Mouse (Mus musculus) cerebellum, adult 9-11 months (tissue): Measurements from ENCODE around the gene Acss2.
A peak's percentile ranks its signal among the peaks of the same experiment; 100 is the strongest.

Experiments used
- DNase-seq: peaks from one replicate; pipeline ENCODE4 v3.0.0; 2022

Gene Acss2

DNA sequence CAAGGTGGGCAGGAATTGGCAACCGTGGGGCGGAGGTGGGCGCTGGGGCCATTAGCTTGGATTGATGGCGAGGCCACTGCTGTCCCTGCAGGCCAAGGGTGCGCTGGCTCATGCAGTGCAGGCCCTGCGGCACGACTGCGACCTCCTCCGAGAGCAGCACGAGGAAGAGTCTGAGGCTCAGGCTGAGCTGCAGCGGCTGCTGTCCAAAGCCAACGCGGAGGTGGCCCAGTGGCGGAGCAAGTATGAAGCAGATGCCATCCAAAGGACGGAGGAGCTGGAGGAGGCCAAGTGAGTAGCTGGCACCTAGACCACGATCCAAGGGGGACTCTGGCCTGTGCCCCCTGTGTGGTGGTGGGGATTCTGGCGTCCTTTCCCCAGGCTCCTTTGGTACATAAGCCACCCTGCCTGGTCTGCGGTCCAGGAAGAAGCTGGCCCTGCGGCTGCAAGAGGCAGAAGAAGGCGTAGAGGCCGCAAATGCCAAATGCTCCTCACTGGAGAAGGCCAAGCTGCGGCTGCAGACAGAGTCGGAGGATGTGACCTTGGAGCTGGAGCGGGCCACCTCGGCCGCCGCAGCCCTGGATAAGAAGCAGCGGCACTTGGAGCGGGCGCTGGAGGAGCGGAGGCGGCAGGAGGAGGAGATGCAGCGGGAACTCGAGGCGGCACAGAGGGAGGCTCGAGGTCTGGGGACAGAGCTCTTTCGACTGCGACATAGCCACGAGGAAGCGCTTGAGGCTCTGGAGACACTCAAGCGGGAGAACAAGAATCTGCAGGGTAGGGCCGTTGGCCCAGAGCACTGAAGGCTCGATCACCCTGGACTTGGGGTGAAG, 113.1 kb downstream of the Acss2 start:
- DNase-seq: no peak

DNA sequence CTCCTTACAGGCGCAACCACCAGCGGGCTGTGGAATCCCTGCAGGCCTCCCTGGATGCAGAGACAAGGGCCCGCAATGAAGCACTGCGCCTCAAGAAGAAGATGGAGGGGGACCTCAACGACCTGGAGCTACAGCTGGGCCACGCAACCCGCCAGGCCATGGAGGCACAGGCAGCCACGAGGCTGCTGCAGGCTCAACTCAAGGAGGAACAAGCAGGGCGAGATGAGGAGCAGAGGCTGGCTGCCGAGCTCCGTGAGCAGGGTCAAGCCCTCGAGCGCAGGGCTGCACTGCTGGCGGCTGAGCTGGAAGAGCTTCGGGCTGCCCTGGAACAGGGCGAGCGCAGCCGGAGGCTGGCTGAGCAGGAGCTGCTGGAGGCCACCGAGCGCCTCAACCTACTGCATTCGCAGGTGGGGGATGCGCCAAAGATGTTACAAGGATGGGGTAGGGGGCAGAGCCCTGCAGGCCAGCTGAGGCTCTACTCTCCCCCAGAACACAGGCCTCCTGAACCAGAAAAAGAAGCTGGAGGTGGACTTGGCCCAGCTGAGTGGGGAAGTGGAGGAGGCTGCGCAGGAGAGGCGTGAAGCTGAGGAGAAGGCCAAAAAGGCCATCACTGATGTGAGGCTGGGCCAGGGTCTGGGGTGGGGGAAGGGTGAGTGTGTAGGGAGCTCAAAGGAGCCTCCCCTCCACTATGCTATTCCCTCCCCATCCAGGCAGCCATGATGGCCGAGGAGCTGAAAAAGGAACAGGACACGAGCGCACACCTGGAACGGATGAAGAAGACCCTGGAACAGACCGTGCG, 114.6 kb downstream of the Acss2 start:
- no peak for DNase-seq

DNA sequence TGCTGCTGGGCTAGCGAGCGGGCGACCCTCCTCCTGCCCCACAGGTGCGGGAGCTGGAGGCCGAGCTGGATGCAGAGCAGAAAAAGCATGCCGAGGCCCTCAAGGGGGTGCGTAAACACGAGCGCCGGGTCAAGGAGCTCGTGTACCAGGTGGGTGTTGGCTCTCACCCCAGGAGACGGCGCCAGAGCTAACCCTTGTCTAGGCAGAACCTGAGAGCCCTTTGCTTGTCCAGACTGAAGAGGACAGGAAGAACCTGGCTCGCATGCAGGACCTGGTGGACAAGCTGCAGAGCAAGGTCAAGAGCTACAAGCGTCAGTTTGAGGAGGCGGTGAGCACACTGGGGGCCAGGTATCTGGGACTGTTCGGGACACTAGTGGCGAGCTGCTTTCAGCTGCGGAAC, 115.4 kb downstream of the Acss2 start:
- DNase-seq: no peak

DNA sequence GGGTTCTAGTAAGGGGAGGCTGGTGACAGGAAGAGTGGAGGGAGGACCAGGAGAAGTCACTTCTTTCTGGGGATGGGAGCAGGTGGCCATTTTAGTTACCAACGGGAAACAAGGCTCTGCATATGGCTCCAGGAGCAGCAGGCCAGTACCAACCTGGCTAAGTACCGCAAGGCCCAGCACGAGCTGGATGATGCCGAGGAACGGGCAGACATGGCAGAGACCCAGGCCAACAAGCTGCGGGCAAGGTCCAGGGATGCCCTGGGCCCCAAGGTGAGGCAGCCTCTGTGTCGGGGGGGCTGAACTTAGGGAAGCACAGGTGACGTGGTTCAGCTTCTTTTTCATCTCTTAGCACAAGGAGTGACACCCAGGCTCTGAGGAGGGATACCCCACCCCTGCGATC, 116.0 kb downstream of the Acss2 start:
- peak; percentile 74 for DNase-seq

DNA sequence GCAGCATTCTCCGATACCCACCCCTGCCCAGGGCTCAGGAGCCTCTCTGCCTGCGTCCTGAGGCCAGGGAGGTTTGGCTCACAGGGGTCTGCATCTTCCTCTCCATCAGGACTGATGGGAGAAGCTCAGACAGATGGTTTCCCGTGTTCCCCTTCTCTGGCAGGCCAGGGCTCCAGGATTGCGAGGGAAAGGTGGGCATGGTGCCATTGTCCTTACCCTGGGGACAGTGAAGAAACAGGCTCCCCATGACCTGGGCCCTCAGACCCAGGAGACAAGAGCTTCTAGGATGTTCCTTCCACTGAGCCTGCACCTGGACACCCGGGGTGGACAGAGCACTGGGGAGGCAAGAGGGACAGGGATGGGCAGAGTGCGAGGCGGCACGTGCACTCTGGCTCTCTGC, 116.8 kb downstream of the Acss2 start:
- DNase-seq: no peak
